Mouse (Mus musculus): ENCODE results near the gene Usp25.

- TF ChIP-seq CTCF (IDR thresholded peaks at IDR 0.05; ENCODE audit: low read depth, low read length) (no peak), POLR2A (IDR thresholded peaks at IDR 0.05; ENCODE audit: insufficient read depth, low read length) (no peak)
Measured at GRCm38 (mm10) chr16:77034751-77035150, 21.2 kb downstream of the Usp25 start.
